Mouse (Mus musculus) c-Kit-negative CD71-positive TER-119-positive erythroid progenitor cells, embryonic 14.5 days (primary cell): ENCODE results near the gene Tctex1d2.
A peak's percentile ranks its signal among the peaks of the same experiment; 100 is the strongest.
"Not testable (repeated sequence)": the region's sequence is repeated elsewhere in the genome, so short reads cannot be mapped to it uniquely, and the experiment has no call there.

ENCODE experiments used
- DNase-seq: peaks from one replicate; pipeline ENCODE4 v3.0.0-alpha.2; 2013; ENCODE audit warnings: low read depth, low spot score

Gene Tctex1d2

GRCm38 (mm10) chr16:32431047-32431591 lies 11.6 kb downstream of the Tctex1d2 start:
- no peak for DNase-seq

- no peak for DNase-seq
These were observed 12.4 kb downstream of the Tctex1d2 start for GRCm38 (mm10) chr16:32431926-32432325.

- no peak for DNase-seq
These were observed 13.6 kb downstream of the Tctex1d2 start for GRCm38 (mm10) chr16:32433138-32433537.

- no peak for DNase-seq
These were observed 14.6 kb downstream of the Tctex1d2 start for GRCm38 (mm10) chr16:32434066-32434465.

- DNase-seq: no peak
These were observed 15.2 kb downstream of the Tctex1d2 start for GRCm38 (mm10) chr16:32434691-32435090.

- no peak for DNase-seq
These were observed 17.2 kb downstream of the Tctex1d2 start for GRCm38 (mm10) chr16:32436657-32437056.

- no peak for DNase-seq
These were observed 17.8 kb downstream of the Tctex1d2 start for GRCm38 (mm10) chr16:32437266-32437665.

- no peak for DNase-seq
These were observed 21.9 kb downstream of the Tctex1d2 start for GRCm38 (mm10) chr16:32441432-32441831.

- DNase-seq: not testable (repeated sequence)
These were observed 25.1 kb downstream of the Tctex1d2 start for GRCm38 (mm10) chr16:32444615-32445014.

GRCm38 (mm10) chr16:32445558-32445957 lies 26.1 kb downstream of the Tctex1d2 start:
- DNase-seq: no peak

GRCm38 (mm10) chr16:32446563-32447138 lies 27.1 kb downstream of the Tctex1d2 start:
- DNase-seq: no peak

- DNase-seq: peak; percentile 78
These were observed 30.2 kb downstream of the Tctex1d2 start for GRCm38 (mm10) chr16:32449665-32450064.

GRCm38 (mm10) chr16:32450133-32450532 lies 30.6 kb downstream of the Tctex1d2 start:
- DNase-seq: no peak

- no peak for DNase-seq
These were observed 33.6 kb downstream of the Tctex1d2 start for GRCm38 (mm10) chr16:32453102-32453501.

- DNase-seq: no peak
These were observed 35.1 kb downstream of the Tctex1d2 start for GRCm38 (mm10) chr16:32454646-32455045.

- DNase-seq: no peak
These were observed 36.6 kb downstream of the Tctex1d2 start for GRCm38 (mm10) chr16:32456086-32456485.

GRCm38 (mm10) chr16:32456761-32457160 lies 37.3 kb downstream of the Tctex1d2 start:
- DNase-seq: no peak

GRCm38 (mm10) chr16:32457589-32458386 lies 38.3 kb downstream of the Tctex1d2 start:
- peak; percentile 74 for DNase-seq

GRCm38 (mm10) chr16:32460518-32460917 lies 41.0 kb downstream of the Tctex1d2 start:
- DNase-seq: no peak

GRCm38 (mm10) chr16:32461713-32462112 lies 42.2 kb downstream of the Tctex1d2 start:
- no peak for DNase-seq

GRCm38 (mm10) chr16:32462950-32463349 lies 43.4 kb downstream of the Tctex1d2 start:
- no peak for DNase-seq

GRCm38 (mm10) chr16:32463426-32463825 lies 43.9 kb downstream of the Tctex1d2 start:
- DNase-seq: no peak

- DNase-seq: no peak
These were observed 45.4 kb downstream of the Tctex1d2 start for GRCm38 (mm10) chr16:32464908-32465307.
